Mouse (Mus musculus): ENCODE measurements around the gene Myo6. TPM values are rescaled to one million over a fixed set of nuclear protein-coding genes. Genes with fewer than 3 reads are reported as not detected.

Gene Myo6
- polyA plus RNA-seq, 1 experiment from 2014 or later = 36.9 TPM

- no peak overlapping the region for H3K4me2 ChIP-seq
- no peaks in the 10 kb centered on the region for H3K9me3 ChIP-seq
- no peaks in the 10 kb centered on the region for H3K4me1 ChIP-seq
- H3K27ac ChIP-seq = no peak overlapping the region
- WGBS = 58% methylated on average over 3 of the region's 3 CpGs
- no peak for ATAC-seq (ENCODE audit: insufficient read depth, low FRiP score, low read depth)
- H3K36me3 ChIP-seq = no peaks in the 10 kb centered on the region
- no peaks in the 10 kb centered on the region for H3K27me3 ChIP-seq (replicated peaks)
- H3K4me3 ChIP-seq (replicated peaks) = no peak overlapping the region
- H3K9ac ChIP-seq = no peak overlapping the region
Observed at GRCm38 (mm10) chr9:80185737-80186136, 20.9 kb downstream of the Myo6 start.

DNA sequence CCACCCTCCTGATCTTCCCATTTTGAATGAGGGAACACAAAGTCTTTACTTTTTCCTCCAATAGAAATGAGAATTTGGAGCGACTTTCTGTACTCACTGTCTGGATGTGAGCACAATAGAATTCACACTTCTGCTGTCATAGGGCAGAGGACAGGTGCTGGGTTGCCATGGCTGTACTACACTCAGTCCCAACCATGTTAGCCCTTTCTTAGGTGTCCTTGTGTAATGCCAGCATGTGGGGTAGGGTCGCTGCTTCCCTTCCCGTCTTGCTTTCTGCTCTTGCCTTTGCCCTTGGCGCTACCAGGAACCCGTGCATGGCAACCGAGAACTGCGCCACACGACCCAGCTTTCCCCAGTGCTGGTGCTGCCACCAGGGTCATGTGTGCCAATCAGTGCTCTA lies 21.9 kb downstream of the Myo6 start:
- Histone ChIP-seq H3K9ac (no peak overlapping the region), H3K27ac (no peak overlapping the region), H3K4me2 (no peak overlapping the region), H3K4me3 (replicated peaks) (no peak overlapping the region), H3K9me3 (no peaks in the 10 kb centered on the region), H3K36me3 (0 out of 2 replicates have a peak, but pooled peaks cover 2% of the 10 kb centered on the region), H3K4me1 (no peaks in the 10 kb centered on the region), H3K27me3 (replicated peaks) (no peaks in the 10 kb centered on the region)
- no peak for ATAC-seq (ENCODE audit: insufficient read depth, low FRiP score, low read depth)
- WGBS = 94% methylated on average over 8 of the region's 8 CpGs

GRCm38 (mm10) chr9:80188324-80188893 lies 23.6 kb downstream of the Myo6 start:
- Histone ChIP-seq H3K9me3 (no peaks in the 10 kb centered on the region), H3K9ac (no peak overlapping the region), H3K4me1 (no peaks in the 10 kb centered on the region), H3K4me3 (replicated peaks) (no peak overlapping the region), H3K4me2 (no peak overlapping the region), H3K27ac (no peak overlapping the region), H3K36me3 (0 out of 2 replicates have a peak, but pooled peaks cover 2% of the 10 kb centered on the region), H3K27me3 (replicated peaks) (no peaks in the 10 kb centered on the region)
- ATAC-seq (ENCODE audit: insufficient read depth, low FRiP score, low read depth) = no peak
- 58% methylated on average over 5 of the region's 5 CpGs for WGBS

- 72% methylated on average over 6 of the region's 6 CpGs for WGBS
- Histone ChIP-seq H3K27me3 (replicated peaks) (no peaks in the 10 kb centered on the region), H3K9ac (no peak overlapping the region), H3K27ac (no peak overlapping the region), H3K9me3 (no peaks in the 10 kb centered on the region), H3K4me1 (peaks cover 4% of the 10 kb centered on the region; the same call in 1 of the 2 replicates), H3K36me3 (0 out of 2 replicates have a peak, but pooled peaks cover 2% of the 10 kb centered on the region), H3K4me2 (no peak overlapping the region), H3K4me3 (replicated peaks) (no peak overlapping the region)
- no peak for ATAC-seq (ENCODE audit: insufficient read depth, low FRiP score, low read depth)
Observed at GRCm38 (mm10) chr9:80191240-80191639, 26.4 kb downstream of the Myo6 start.

DNA sequence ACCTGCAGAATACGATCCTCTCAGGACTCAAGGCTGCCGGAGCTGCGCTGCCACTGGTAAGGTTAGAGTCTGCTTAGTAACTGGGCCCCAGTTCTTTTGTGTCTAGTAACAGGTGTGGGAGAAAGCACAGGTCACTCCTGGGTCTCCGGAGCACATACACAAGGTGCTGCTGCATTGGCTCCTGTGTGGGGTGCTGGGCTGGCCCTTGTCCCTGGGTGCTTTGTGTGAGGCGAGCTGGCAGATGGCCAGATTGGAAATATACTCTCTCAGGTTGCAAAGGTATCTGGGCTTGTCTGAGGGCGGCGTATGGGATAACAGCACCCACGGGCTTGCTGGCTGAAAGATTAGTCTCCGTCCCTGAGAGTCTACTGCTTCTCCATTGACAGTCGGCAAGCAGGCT lies 27.5 kb downstream of the Myo6 start:
- peaks cover 5% of the 10 kb centered on the region; the same call in 1 of the 2 replicates for H3K4me1 ChIP-seq
- peak overlapping the region; percentile 33; the same call in 1 of the 2 replicates for H3K27ac ChIP-seq
- WGBS = 63% methylated on average over 10 of the region's 10 CpGs
- H3K4me2 ChIP-seq = peak overlapping the region; percentile 9; the same call in 1 of the 2 replicates
- H3K9me3 ChIP-seq = no peaks in the 10 kb centered on the region
- no peak overlapping the region for H3K4me3 ChIP-seq (replicated peaks)
- H3K27me3 ChIP-seq (replicated peaks) = no peaks in the 10 kb centered on the region
- H3K36me3 ChIP-seq = 0 out of 2 replicates have a peak, but pooled peaks cover 2% of the 10 kb centered on the region
- peak; percentile 89 for ATAC-seq (ENCODE audit: insufficient read depth, low FRiP score, low read depth)
- no peak overlapping the region for H3K9ac ChIP-seq

GRCm38 (mm10) chr9:80194446-80194845 lies 29.6 kb downstream of the Myo6 start:
- Histone ChIP-seq H3K9me3 (no peaks in the 10 kb centered on the region), H3K9ac (no peak overlapping the region), H3K4me3 (replicated peaks) (no peak overlapping the region), H3K4me2 (no peak overlapping the region), H3K36me3 (0 out of 2 replicates have a peak, but pooled peaks cover 2% of the 10 kb centered on the region), H3K4me1 (peaks cover 5% of the 10 kb centered on the region; the same call in 1 of the 2 replicates), H3K27me3 (replicated peaks) (no peaks in the 10 kb centered on the region), H3K27ac (no peak overlapping the region)
- no peak for ATAC-seq (ENCODE audit: insufficient read depth, low FRiP score, low read depth)
- 66% methylated on average over 6 of the region's 6 CpGs for WGBS

DNA sequence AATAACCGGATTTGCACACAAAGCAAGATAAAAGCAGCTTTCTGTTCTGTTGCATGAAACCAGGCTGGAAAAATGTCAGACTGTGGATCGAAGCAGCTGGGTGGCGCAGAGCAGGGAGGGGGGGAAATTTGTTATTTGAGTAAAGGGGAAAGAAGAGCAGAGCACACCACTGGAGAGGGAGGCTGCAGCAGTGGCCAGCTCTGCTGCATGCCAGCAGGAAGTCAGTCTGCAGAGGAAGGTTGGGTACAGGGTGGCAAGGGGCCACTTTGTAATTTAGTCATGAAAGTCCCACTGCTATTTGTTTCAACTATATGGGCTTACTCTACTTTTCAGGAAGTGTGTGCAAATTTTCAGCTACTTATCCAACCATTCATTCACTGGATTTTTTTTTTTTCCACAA lies 31.3 kb downstream of the Myo6 start:
- WGBS = 44% methylated on average over 3 of the region's 3 CpGs
- Histone ChIP-seq H3K4me1 (peaks cover 5% of the 10 kb centered on the region; the same call in 1 of the 2 replicates), H3K4me2 (no peak overlapping the region), H3K36me3 (0 out of 2 replicates have a peak, but pooled peaks cover 2% of the 10 kb centered on the region), H3K9me3 (no peaks in the 10 kb centered on the region), H3K27me3 (replicated peaks) (no peaks in the 10 kb centered on the region), H3K4me3 (replicated peaks) (no peak overlapping the region), H3K9ac (no peak overlapping the region), H3K27ac (no peak overlapping the region)
- ATAC-seq (ENCODE audit: insufficient read depth, low FRiP score, low read depth) = no peak

- H3K4me1 ChIP-seq = peaks cover 5% of the 10 kb centered on the region; the same call in 1 of the 2 replicates
- no peaks in the 10 kb centered on the region for H3K9me3 ChIP-seq
- 77% methylated on average over 6 of the region's 6 CpGs for WGBS
- no peak overlapping the region for H3K4me2 ChIP-seq
- H3K9ac ChIP-seq = no peak overlapping the region
- no peaks in the 10 kb centered on the region for H3K36me3 ChIP-seq
- H3K27me3 ChIP-seq (replicated peaks) = no peaks in the 10 kb centered on the region
- ATAC-seq (ENCODE audit: insufficient read depth, low FRiP score, low read depth) = no peak
- H3K27ac ChIP-seq = no peak overlapping the region
- no peak overlapping the region for H3K4me3 ChIP-seq (replicated peaks)
Observed at GRCm38 (mm10) chr9:80197233-80197632, 32.4 kb downstream of the Myo6 start.

DNA sequence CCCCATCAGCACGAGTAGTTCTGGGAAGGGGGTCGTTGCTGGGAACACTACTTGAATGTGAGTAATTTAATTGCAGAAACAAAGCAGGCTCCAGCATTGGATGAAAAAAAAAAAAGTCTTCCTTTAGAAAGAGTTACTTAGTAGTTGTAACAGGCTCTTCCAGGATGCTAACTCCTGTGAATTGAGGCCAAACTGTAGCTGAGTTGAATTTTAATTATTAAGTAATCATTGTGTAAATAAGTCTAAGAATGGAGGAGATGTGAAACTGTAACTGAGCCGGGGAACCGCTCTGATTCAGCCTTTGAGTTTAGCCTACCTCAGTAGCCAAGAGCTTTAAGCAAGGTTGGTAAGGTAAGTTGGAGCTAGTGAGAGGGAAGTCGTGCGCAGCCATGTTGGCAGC lies 36.0 kb downstream of the Myo6 start:
- Histone ChIP-seq H3K4me2 (no peak overlapping the region), H3K4me1 (peaks cover 5% of the 10 kb centered on the region; the same call in 1 of the 2 replicates), H3K36me3 (no peaks in the 10 kb centered on the region), H3K9me3 (no peaks in the 10 kb centered on the region), H3K27ac (peak overlapping the region; percentile 62), H3K27me3 (replicated peaks) (no peaks in the 10 kb centered on the region), H3K9ac (no peak overlapping the region), H3K4me3 (replicated peaks) (no peak overlapping the region)
- ATAC-seq (ENCODE audit: insufficient read depth, low FRiP score, low read depth) = no peak
- WGBS = 65% methylated on average over 6 of the region's 6 CpGs

DNA sequence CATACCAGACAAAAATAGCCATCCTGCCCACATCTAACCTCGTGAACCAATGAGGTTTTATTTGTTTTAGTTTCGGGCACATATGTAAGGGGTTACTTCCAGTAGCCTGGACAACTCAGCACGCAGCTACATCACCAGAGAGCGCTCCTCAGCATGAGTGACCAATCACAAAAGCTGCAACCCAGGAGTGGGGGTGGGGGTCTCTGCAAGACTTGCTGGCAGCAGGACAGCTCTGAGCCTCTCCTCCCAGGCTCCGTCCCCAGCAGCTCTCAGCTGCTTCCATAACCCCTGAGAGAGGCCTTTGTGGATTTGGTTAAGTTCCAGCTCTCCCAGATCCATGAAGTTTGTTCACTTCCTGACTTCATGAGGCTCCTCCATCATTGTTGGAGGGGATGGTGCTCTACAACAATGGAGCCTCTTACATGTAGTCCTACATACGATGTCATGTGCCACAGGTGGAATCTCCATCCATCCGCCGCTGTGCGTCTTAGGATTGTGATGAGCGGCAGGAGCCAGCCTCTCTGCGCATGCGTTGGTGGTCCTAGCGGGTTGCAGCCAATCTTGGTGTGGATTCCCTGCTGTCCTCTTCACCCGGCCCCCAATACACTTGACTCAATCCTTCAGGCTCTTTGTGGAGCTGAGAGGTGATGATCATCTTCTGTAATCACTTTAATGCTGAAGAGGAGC lies 37.7 kb downstream of the Myo6 start:
- Histone ChIP-seq H3K4me1 (no peaks in the 10 kb centered on the region), H3K9ac (no peak overlapping the region), H3K27me3 (replicated peaks) (no peaks in the 10 kb centered on the region), H3K4me2 (no peak overlapping the region), H3K4me3 (replicated peaks) (no peak overlapping the region), H3K9me3 (no peaks in the 10 kb centered on the region), H3K27ac (no peak overlapping the region), H3K36me3 (no peaks in the 10 kb centered on the region)
- ATAC-seq (ENCODE audit: insufficient read depth, low FRiP score, low read depth) = no peak; the same call in 1 of the 2 replicates
- 81% methylated on average over 14 of the region's 14 CpGs for WGBS

GRCm38 (mm10) chr9:80208681-80209080 lies 43.9 kb downstream of the Myo6 start:
- no peaks in the 10 kb centered on the region for H3K27me3 ChIP-seq (replicated peaks)
- no peak overlapping the region for H3K4me3 ChIP-seq (replicated peaks)
- no peaks in the 10 kb centered on the region for H3K36me3 ChIP-seq
- no peak overlapping the region for H3K4me2 ChIP-seq
- no peak overlapping the region for H3K9ac ChIP-seq
- no peaks in the 10 kb centered on the region for H3K9me3 ChIP-seq
- no peaks in the 10 kb centered on the region for H3K4me1 ChIP-seq
- H3K27ac ChIP-seq = no peak overlapping the region
- 82% methylated on average over 2 of the region's 2 CpGs for whole genome bisulfite sequencing
- ATAC-seq (ENCODE audit: insufficient read depth, low FRiP score, low read depth) = no peak

GRCm38 (mm10) chr9:80209459-80209858 lies 44.6 kb downstream of the Myo6 start:
- H3K4me3 ChIP-seq (replicated peaks) = no peak overlapping the region
- H3K36me3 ChIP-seq = no peaks in the 10 kb centered on the region
- H3K4me1 ChIP-seq = no peaks in the 10 kb centered on the region
- ATAC-seq (ENCODE audit: insufficient read depth, low FRiP score, low read depth) = no peak
- WGBS = 72% methylated on average over 10 of the region's 10 CpGs
- H3K27ac ChIP-seq = no peak overlapping the region
- no peak overlapping the region for H3K9ac ChIP-seq
- H3K27me3 ChIP-seq (replicated peaks) = no peaks in the 10 kb centered on the region
- no peaks in the 10 kb centered on the region for H3K9me3 ChIP-seq
- no peak overlapping the region for H3K4me2 ChIP-seq

Measured in stomach, embryonic 15.5 days (tissue).